Mouse (Mus musculus) E14TG2a.4 (cell line): Measurements from ENCODE around the gene Trpm5.

Experiments used
- CTCF ChIP-seq: conservative IDR thresholded peaks from 2 replicates; pipeline ENCODE4 v1.5.1; 2014; ENCODE audit warnings: low read length
- NANOG ChIP-seq: IDR thresholded peaks from 2 replicates; pipeline ENCODE4 v1.6.1; 2014; ENCODE audit warnings: borderline replicate concordance, low read length, mixed read lengths

DNA sequence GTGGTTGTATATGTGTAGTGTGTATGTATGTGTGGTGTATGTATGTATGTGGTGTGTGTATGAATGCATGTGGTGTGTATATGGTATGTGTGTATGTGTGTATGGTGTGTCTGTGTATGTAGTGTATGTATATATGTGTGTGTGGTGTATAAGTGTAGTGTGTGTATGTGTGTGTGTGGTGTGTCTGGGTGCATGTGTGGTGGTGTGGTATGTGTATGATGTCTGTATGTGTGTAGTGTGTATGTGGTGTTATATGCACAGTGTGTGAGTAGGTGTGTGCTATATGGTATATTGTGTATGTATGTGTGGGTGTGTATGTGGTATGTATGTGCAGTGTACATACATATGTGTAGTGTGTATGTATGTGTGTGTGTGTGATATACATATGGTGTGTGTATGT, 74.4 kb downstream of the Trpm5 start:
- TF ChIP-seq CTCF (no peak), NANOG (no peak)
